Mouse (Mus musculus) erythroblast, embryonic 14.5 days (primary cell): Measurements from ENCODE around the gene Atp2b2.

Source experiments
- GATA1 ChIP-seq: IDR thresholded peaks from 2 replicates; pipeline ENCODE4 v1.6.1; 2012; ENCODE audit warnings: low read length, inconsistent platforms, mixed read lengths
- TAL1 ChIP-seq: IDR thresholded peaks from 3 replicates; pipeline ENCODE4 v1.6.1; 2012; ENCODE audit warnings: low read length, inconsistent platforms, mixed read lengths

DNA sequence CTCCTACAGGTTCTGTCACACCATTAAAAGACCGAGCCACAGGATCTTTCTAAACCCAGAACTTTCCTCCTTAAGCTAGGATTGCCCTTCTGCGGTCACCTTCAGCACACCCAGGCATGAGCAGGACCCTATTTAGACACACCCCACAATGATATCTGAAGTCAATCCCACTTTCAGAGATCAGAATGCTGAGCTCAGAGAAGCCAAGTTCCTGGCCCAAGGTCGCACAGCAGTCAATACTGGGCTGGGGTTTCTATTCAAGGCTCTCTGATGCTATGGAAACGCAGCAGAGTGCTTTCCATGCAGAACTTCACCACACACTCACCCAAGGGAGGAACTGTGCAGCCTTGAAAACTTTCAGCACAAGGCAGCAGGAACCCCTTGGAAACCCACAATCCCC is 157.6 kb downstream of the Atp2b2 start:
- TF ChIP-seq GATA1 (no peak), TAL1 (no peak)
